Mouse (Mus musculus) intestine, embryonic 14.5 days (tissue): ENCODE data around the gene Eps8l3. TPM values are rescaled to one million over a fixed set of nuclear protein-coding genes. Genes with fewer than 3 reads are reported as not detected.

Source experiments
- ATAC-seq: fragments of 200-750 bp; cut with Nextera tagmentation; replicated peaks from 2 replicates; pipeline ENCODE4 v1.8.0; 2017; ENCODE audit warnings: low read depth, moderate number of reproducible peaks, moderate TSS enrichment, moderate library complexity; ENCODE audit not compliant: low FRiP score, low TSS enrichment
- DNase-seq: peaks from one replicate; pipeline ENCODE4 v3.0.0-alpha.2; 2018; ENCODE audit warnings: low spot score
- H3K27ac ChIP-seq: fragments of 300-500 bp; sonication (generic); 2 replicates; pipeline ENCODE4 v1.5.1; 2014; ENCODE audit warnings: low read depth, mild to moderate bottlenecking, control low read depth
- H3K27me3 ChIP-seq: fragments of 300-500 bp; sonication (generic); replicated peaks from 2 replicates; pipeline ENCODE4 v1.6.1; 2014; ENCODE audit warnings: low read length, control low read depth; ENCODE audit not compliant: control insufficient read depth, insufficient read depth
- H3K36me3 ChIP-seq: fragments of 300-500 bp; sonication (generic); 2 replicates; pipeline ENCODE4 v1.6.1; 2014; ENCODE audit warnings: low read length, control low read depth; ENCODE audit not compliant: control insufficient read depth, insufficient read depth
- H3K4me1 ChIP-seq: fragments of 300-500 bp; sonication (generic); replicated peaks from 2 replicates; pipeline ENCODE4 v1.6.1; 2014; ENCODE audit warnings: low read length, control low read depth, mixed read lengths; ENCODE audit not compliant: control insufficient read depth, insufficient read depth
- H3K4me2 ChIP-seq: fragments of 300-500 bp; sonication (generic); 2 replicates; pipeline ENCODE4 v1.6.1; 2014; ENCODE audit warnings: low read length
- H3K4me3 ChIP-seq: fragments of 300-500 bp; sonication (generic); 2 replicates; pipeline ENCODE4 v1.5.1; 2014; ENCODE audit warnings: low read depth, low read length, control low read depth, mixed read lengths
- H3K9ac ChIP-seq: fragments of 300-500 bp; sonication (generic); 2 replicates; pipeline ENCODE4 v1.6.1; 2014; ENCODE audit warnings: mild to moderate bottlenecking, low read length
- H3K9me3 ChIP-seq: fragments of 300-500 bp; sonication (generic); 2 replicates; pipeline ENCODE4 v1.6.1; 2016; ENCODE audit warnings: low read length, control low read depth; ENCODE audit not compliant: control insufficient read depth
- WGBS: fragments of 180-500 bp; shearing (Covaris S2); extraction: QIAGEN DNeasy Blood & Tissue Kit; methylation state at CpG from one replicate; pipeline ENCODE4 v1.1.7; 2014; 5-methylcytosine and 5-hydroxymethylcytosine counted together
- polyA plus RNA-seq: library from polyadenylated mRNA; unstranded; fragments of >200 nt; fragmentation: Nextera tagmentation; extraction: Ambion mirVana; gene quantifications from 2 replicates; pipeline ENCODE4 v1.2.1, GENCODE M21; 2014

Eps8l3 gene
- polyA plus RNA-seq, 1 experiment from 2014 or later, result 82.6 TPM

- DNase-seq (no peak), ATAC-seq (no peak)
- Histone ChIP-seq H3K27ac (no peak overlapping the region), H3K4me3 (no peak overlapping the region), H3K9me3 (no peaks in the 10 kb centered on the region), H3K27me3 (no peaks in the 10 kb centered on the region), H3K4me2 (no peak overlapping the region), H3K9ac (no peak overlapping the region), H3K36me3 (no peaks in the 10 kb centered on the region), H3K4me1 (no peaks in the 10 kb centered on the region)
- WGBS, result 90% methylated on average over 5 of the region's 5 CpGs
Observed at GRCm38 (mm10) chr3:107835301-107835700, 41.7 kb upstream of the Eps8l3 start.

GRCm38 (mm10) chr3:107839855-107840254 lies 37.2 kb upstream of the Eps8l3 start:
- ATAC-seq (no peak), DNase-seq (no peak)
- no peak overlapping the region for H3K4me2 ChIP-seq
- H3K9me3 ChIP-seq, result no peaks in the 10 kb centered on the region
- H3K27me3 ChIP-seq, result no peaks in the 10 kb centered on the region
- 87% methylated on average over 5 of the region's 5 CpGs for WGBS
- no peak overlapping the region for H3K27ac ChIP-seq
- no peak overlapping the region for H3K9ac ChIP-seq
- no peaks in the 10 kb centered on the region for H3K4me1 ChIP-seq
- no peaks in the 10 kb centered on the region for H3K36me3 ChIP-seq
- H3K4me3 ChIP-seq, result no peak overlapping the region

- Histone ChIP-seq H3K9ac (no peak overlapping the region), H3K36me3 (no peaks in the 10 kb centered on the region), H3K4me3 (no peak overlapping the region), H3K4me2 (no peak overlapping the region), H3K27ac (no peak overlapping the region), H3K27me3 (no peaks in the 10 kb centered on the region), H3K9me3 (no peaks in the 10 kb centered on the region), H3K4me1 (no peaks in the 10 kb centered on the region)
- DNase-seq (no peak), ATAC-seq (no peak)
- 85% methylated on average over 7 of the region's 7 CpGs for WGBS
Observed at GRCm38 (mm10) chr3:107840855-107841254, 36.2 kb upstream of the Eps8l3 start.

- H3K9me3 ChIP-seq, result no peaks in the 10 kb centered on the region
- no peak overlapping the region for H3K4me2 ChIP-seq
- no peak overlapping the region for H3K9ac ChIP-seq
- no peaks in the 10 kb centered on the region for H3K36me3 ChIP-seq
- no peak overlapping the region for H3K4me3 ChIP-seq
- no peaks in the 10 kb centered on the region for H3K27me3 ChIP-seq
- 75% methylated on average over 7 of the region's 7 CpGs for WGBS
- DNase-seq (no peak), ATAC-seq (no peak)
- no peaks in the 10 kb centered on the region for H3K4me1 ChIP-seq
- H3K27ac ChIP-seq, result no peak overlapping the region
Observed at GRCm38 (mm10) chr3:107841370-107841769, 35.7 kb upstream of the Eps8l3 start.

GRCm38 (mm10) chr3:107843406-107843805 lies 33.6 kb upstream of the Eps8l3 start:
- 89% methylated on average over 3 of the region's 3 CpGs for WGBS
- H3K4me1 ChIP-seq, result no peaks in the 10 kb centered on the region
- H3K27ac ChIP-seq, result no peak overlapping the region
- no peak for ATAC-seq
- no peak for DNase-seq
- H3K4me2 ChIP-seq, result no peak overlapping the region
- no peaks in the 10 kb centered on the region for H3K27me3 ChIP-seq
- H3K9me3 ChIP-seq, result no peaks in the 10 kb centered on the region
- H3K36me3 ChIP-seq, result no peaks in the 10 kb centered on the region
- H3K4me3 ChIP-seq, result no peak overlapping the region
- no peak overlapping the region for H3K9ac ChIP-seq

GRCm38 (mm10) chr3:107844001-107844400 lies 33.0 kb upstream of the Eps8l3 start:
- Histone ChIP-seq H3K4me1 (no peaks in the 10 kb centered on the region), H3K36me3 (no peaks in the 10 kb centered on the region), H3K9me3 (no peaks in the 10 kb centered on the region), H3K9ac (no peak overlapping the region), H3K27me3 (no peaks in the 10 kb centered on the region), H3K4me3 (no peak overlapping the region), H3K4me2 (no peak overlapping the region), H3K27ac (no peak overlapping the region)
- ATAC-seq, result no peak
- DNase-seq, result no peak
- 78% methylated on average over 3 of the region's 3 CpGs for WGBS

GRCm38 (mm10) chr3:107844499-107844898 lies 32.5 kb upstream of the Eps8l3 start:
- H3K4me2 ChIP-seq, result no peak overlapping the region
- DNase-seq (no peak), ATAC-seq (no peak)
- no peaks in the 10 kb centered on the region for H3K9me3 ChIP-seq
- no peak overlapping the region for H3K9ac ChIP-seq
- no peaks in the 10 kb centered on the region for H3K27me3 ChIP-seq
- no peaks in the 10 kb centered on the region for H3K36me3 ChIP-seq
- H3K27ac ChIP-seq, result no peak overlapping the region
- H3K4me1 ChIP-seq, result no peaks in the 10 kb centered on the region
- no peak overlapping the region for H3K4me3 ChIP-seq
- WGBS, result 84% methylated on average over 2 of the region's 2 CpGs

GRCm38 (mm10) chr3:107846175-107846574 lies 30.9 kb upstream of the Eps8l3 start:
- Histone ChIP-seq H3K27ac (no peak overlapping the region), H3K4me2 (no peak overlapping the region), H3K4me3 (no peak overlapping the region), H3K4me1 (peaks cover 13% of the 10 kb centered on the region), H3K9ac (no peak overlapping the region), H3K9me3 (no peaks in the 10 kb centered on the region), H3K36me3 (no peaks in the 10 kb centered on the region), H3K27me3 (no peaks in the 10 kb centered on the region)
- WGBS, result 89% methylated on average over 1 of the region's 1 CpGs
- ATAC-seq (no peak), DNase-seq (no peak)

GRCm38 (mm10) chr3:107846835-107847234 lies 30.2 kb upstream of the Eps8l3 start:
- no peak overlapping the region for H3K9ac ChIP-seq
- no peak overlapping the region for H3K4me2 ChIP-seq
- DNase-seq, result no peak
- no peak overlapping the region for H3K27ac ChIP-seq
- H3K27me3 ChIP-seq, result no peaks in the 10 kb centered on the region
- WGBS, result 61% methylated on average over 3 of the region's 3 CpGs
- no peaks in the 10 kb centered on the region for H3K9me3 ChIP-seq
- peaks cover 13% of the 10 kb centered on the region for H3K4me1 ChIP-seq
- H3K4me3 ChIP-seq, result no peak overlapping the region
- no peak for ATAC-seq
- H3K36me3 ChIP-seq, result no peaks in the 10 kb centered on the region
